Mouse (Mus musculus): ENCODE measurements around the gene Arhgef28. TPM values are rescaled to one million over a fixed set of nuclear protein-coding genes. Genes with fewer than 3 reads are reported as not detected.

Gene Arhgef28
- polyA plus RNA-seq, 1 experiment from 2014 or later = 19.9 TPM

DNA sequence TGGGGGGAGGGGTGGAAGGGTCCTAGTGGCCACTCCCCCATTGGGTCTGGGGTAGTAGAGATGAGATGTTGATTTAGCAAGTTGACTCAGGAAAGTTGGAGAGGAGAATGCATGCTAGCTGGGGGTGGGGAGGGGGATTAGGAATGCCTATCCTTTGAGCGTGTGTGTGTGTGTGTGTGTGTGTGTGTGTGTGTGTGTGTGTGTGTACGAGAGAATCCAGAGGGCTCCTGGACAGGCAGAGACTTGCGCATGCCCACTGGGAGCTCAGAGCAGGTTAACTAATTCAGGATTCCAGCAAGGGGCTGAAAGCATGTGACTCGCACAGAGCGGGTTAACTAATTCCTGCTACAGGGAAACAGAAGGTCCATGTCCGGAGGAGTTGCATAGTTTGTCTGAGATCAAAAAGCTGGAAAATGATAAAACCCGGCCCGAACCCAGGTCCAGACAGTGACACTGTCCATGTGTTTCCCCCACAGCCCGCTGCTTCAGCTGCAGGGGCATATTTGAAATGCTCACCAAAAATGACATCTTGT lies 241.3 kb downstream of the Arhgef28 start:
- Histone ChIP-seq H3K4me2 (no peak overlapping the region), H3K4me3 (no peak overlapping the region), H3K9me3 (no peaks in the 10 kb centered on the region), H3K27me3 (no peaks in the 10 kb centered on the region), H3K27ac (replicated peaks) (no peak overlapping the region), H3K36me3 (no peaks in the 10 kb centered on the region), H3K4me1 (replicated peaks) (no peaks in the 10 kb centered on the region; the same call in 1 of the 2 replicates), H3K9ac (no peak overlapping the region)
- 70% methylated on average over 9 of the region's 9 CpGs for WGBS
- no peak for ATAC-seq (ENCODE audit: low read depth)

GRCm38 (mm10) chr13:97960142-97960541 lies 246.1 kb downstream of the Arhgef28 start:
- no peak overlapping the region for H3K4me2 ChIP-seq
- no peak for ATAC-seq (ENCODE audit: low read depth)
- no peak overlapping the region for H3K27ac ChIP-seq (replicated peaks)
- H3K36me3 ChIP-seq = no peaks in the 10 kb centered on the region
- H3K4me1 ChIP-seq (replicated peaks) = peaks cover 18% of the 10 kb centered on the region
- 75% methylated on average over 4 of the region's 4 CpGs for WGBS
- no peak overlapping the region for H3K4me3 ChIP-seq
- H3K9ac ChIP-seq = no peak overlapping the region
- H3K9me3 ChIP-seq = no peaks in the 10 kb centered on the region
- H3K27me3 ChIP-seq = no peaks in the 10 kb centered on the region

DNA sequence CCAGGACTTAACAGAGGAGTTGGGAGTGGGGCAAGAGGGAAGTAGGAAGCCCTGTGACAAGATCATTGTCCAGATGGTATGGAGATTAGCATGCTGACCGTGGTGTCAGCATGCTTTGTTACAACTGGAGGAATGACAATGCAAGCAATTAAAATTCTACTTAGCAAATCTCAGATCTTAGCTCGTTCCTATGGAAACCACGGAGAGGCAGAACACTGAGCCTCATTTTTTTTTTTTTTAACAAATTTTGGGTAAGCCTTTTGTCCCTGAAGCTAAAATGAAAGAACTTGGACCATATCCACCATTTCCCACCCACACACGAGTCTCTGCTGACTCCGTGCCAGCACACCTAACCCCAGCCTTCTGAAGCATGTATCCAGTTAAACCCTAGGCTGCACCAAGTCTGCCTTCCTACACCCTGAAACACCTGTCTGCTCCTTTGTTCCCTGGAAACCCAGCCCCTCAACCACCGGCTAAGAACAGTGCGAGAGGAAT lies 246.8 kb downstream of the Arhgef28 start:
- no peak overlapping the region for H3K27ac ChIP-seq (replicated peaks)
- H3K27me3 ChIP-seq = no peaks in the 10 kb centered on the region
- no peak overlapping the region for H3K4me2 ChIP-seq
- no peak for ATAC-seq (ENCODE audit: low read depth)
- 16% methylated on average over 7 of the region's 7 CpGs for WGBS
- H3K9me3 ChIP-seq = no peaks in the 10 kb centered on the region
- H3K4me1 ChIP-seq (replicated peaks) = peaks cover 18% of the 10 kb centered on the region
- no peak overlapping the region for H3K9ac ChIP-seq
- H3K4me3 ChIP-seq = no peak overlapping the region
- no peaks in the 10 kb centered on the region for H3K36me3 ChIP-seq

DNA sequence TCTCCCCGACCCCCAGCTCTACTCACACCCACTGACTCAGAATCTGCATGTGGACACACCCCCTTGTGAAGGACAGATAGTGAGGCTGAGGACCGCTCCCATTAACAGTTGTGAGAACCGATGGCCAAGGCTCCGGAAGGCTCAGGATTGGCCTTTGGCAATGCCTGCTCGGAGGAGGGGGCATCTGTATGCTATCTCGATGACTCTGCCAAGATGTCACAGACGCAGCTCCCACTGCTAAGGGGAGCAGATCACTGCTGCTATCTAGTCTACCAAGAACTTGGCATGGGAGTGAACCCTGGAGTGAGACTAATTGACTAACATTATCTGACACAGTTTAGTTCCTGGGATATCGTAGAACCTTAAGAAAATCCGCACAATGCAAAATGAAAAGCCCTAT lies 250.5 kb downstream of the Arhgef28 start:
- Histone ChIP-seq H3K4me2 (no peak overlapping the region), H3K4me1 (replicated peaks) (peaks cover 24% of the 10 kb centered on the region), H3K27ac (replicated peaks) (no peak overlapping the region), H3K27me3 (no peaks in the 10 kb centered on the region), H3K9ac (no peak overlapping the region), H3K36me3 (no peaks in the 10 kb centered on the region), H3K9me3 (no peaks in the 10 kb centered on the region), H3K4me3 (no peak overlapping the region)
- 31% methylated on average over 9 of the region's 9 CpGs for WGBS
- no peak for ATAC-seq (ENCODE audit: low read depth)

DNA sequence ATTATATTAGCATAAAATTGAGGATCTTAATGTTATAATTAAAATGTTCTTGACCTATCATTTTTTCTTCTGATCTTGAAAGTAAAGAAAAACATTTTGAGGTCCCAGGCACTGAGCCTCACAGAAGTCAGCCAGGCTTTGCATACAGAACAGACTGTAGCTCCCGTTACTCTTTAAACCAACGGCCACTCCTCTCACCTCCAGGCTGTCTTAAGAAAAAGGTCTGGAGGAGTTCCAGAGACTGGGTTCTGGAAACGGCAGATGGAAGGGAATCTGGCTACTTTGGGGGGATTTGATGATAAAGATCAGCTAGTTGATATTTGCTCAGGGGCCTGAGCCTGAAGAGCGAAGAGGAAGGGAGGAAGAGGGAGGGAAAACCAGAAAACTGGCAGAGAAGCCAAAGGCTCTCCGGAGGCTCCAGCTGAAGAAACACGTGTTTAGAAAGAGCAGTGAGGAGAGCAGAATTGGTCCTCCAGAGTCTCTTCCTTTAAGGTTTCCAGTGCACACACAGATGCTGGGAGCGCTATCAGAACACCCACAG lies 251.2 kb downstream of the Arhgef28 start:
- no peaks in the 10 kb centered on the region for H3K27me3 ChIP-seq
- H3K27ac ChIP-seq (replicated peaks) = no peak overlapping the region
- no peaks in the 10 kb centered on the region for H3K36me3 ChIP-seq
- no peak overlapping the region for H3K9ac ChIP-seq
- no peaks in the 10 kb centered on the region for H3K9me3 ChIP-seq
- no peak for ATAC-seq (ENCODE audit: low read depth)
- no peak overlapping the region for H3K4me3 ChIP-seq
- H3K4me2 ChIP-seq = no peak overlapping the region
- H3K4me1 ChIP-seq (replicated peaks) = peaks cover 24% of the 10 kb centered on the region
- WGBS = 43% methylated on average over 7 of the region's 7 CpGs

- Histone ChIP-seq H3K9me3 (no peaks in the 10 kb centered on the region), H3K4me1 (replicated peaks) (peaks cover 15% of the 10 kb centered on the region; the same call in 1 of the 2 replicates), H3K4me2 (no peak overlapping the region), H3K9ac (no peak overlapping the region), H3K27ac (replicated peaks) (no peak overlapping the region), H3K36me3 (no peaks in the 10 kb centered on the region), H3K27me3 (no peaks in the 10 kb centered on the region), H3K4me3 (no peak overlapping the region)
- ATAC-seq (ENCODE audit: low read depth) = no peak
- 55% methylated on average over 6 of the region's 6 CpGs for WGBS
Observed at GRCm38 (mm10) chr13:97954051-97954450, 252.2 kb downstream of the Arhgef28 start.

GRCm38 (mm10) chr13:97953526-97953925 lies 252.7 kb downstream of the Arhgef28 start:
- Histone ChIP-seq H3K27me3 (no peaks in the 10 kb centered on the region), H3K4me1 (replicated peaks) (peaks cover 12% of the 10 kb centered on the region; the same call in 1 of the 2 replicates), H3K36me3 (no peaks in the 10 kb centered on the region), H3K9me3 (no peaks in the 10 kb centered on the region), H3K27ac (replicated peaks) (no peak overlapping the region), H3K4me2 (no peak overlapping the region), H3K4me3 (no peak overlapping the region), H3K9ac (no peak overlapping the region)
- no peak for ATAC-seq (ENCODE audit: low read depth)
- 91% methylated on average over 19 of the region's 19 CpGs for WGBS

- H3K36me3 ChIP-seq = no peaks in the 10 kb centered on the region
- ATAC-seq (ENCODE audit: low read depth) = no peak
- no peak overlapping the region for H3K4me3 ChIP-seq
- no peaks in the 10 kb centered on the region for H3K9me3 ChIP-seq
- H3K27ac ChIP-seq (replicated peaks) = no peak overlapping the region
- 86% methylated on average over 6 of the region's 6 CpGs for WGBS
- H3K9ac ChIP-seq = no peak overlapping the region
- H3K4me2 ChIP-seq = no peak overlapping the region
- peaks cover 2% of the 10 kb centered on the region; the same call in 1 of the 2 replicates for H3K4me1 ChIP-seq (replicated peaks)
- H3K27me3 ChIP-seq = no peaks in the 10 kb centered on the region
Observed at GRCm38 (mm10) chr13:97948856-97949255, 257.4 kb downstream of the Arhgef28 start.

DNA sequence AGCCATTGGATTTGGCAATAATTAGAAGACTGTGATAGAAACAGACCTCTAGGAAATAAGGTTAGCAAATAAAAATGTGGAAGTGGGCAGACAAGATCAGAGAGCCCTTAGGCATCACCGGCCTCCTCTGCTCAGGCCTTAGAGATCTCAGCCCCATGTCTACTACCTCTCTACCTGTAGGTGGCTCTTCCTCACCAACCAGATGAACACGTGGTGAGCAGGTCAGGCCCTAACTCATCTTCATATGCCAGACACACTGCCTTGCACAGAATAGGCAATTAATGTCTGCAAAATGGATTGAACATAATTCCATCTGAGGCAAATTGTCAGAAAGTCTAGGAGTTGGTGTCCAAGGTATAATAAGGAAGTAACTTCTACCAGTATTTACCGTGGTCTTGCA lies 258.6 kb downstream of the Arhgef28 start:
- WGBS = 80% methylated on average over 3 of the region's 3 CpGs
- no peak overlapping the region for H3K27ac ChIP-seq (replicated peaks)
- no peak overlapping the region for H3K4me3 ChIP-seq
- H3K9ac ChIP-seq = no peak overlapping the region
- no peaks in the 10 kb centered on the region for H3K36me3 ChIP-seq
- no peak overlapping the region for H3K4me2 ChIP-seq
- no peaks in the 10 kb centered on the region for H3K4me1 ChIP-seq (replicated peaks)
- no peaks in the 10 kb centered on the region for H3K27me3 ChIP-seq
- ATAC-seq (ENCODE audit: low read depth) = no peak
- no peaks in the 10 kb centered on the region for H3K9me3 ChIP-seq

- Histone ChIP-seq H3K4me2 (no peak overlapping the region), H3K27ac (replicated peaks) (no peak overlapping the region), H3K36me3 (no peaks in the 10 kb centered on the region), H3K9ac (no peak overlapping the region), H3K27me3 (no peaks in the 10 kb centered on the region), H3K9me3 (no peaks in the 10 kb centered on the region), H3K4me1 (replicated peaks) (no peaks in the 10 kb centered on the region), H3K4me3 (no peak overlapping the region)
- WGBS = 90% methylated on average over 7 of the region's 7 CpGs
- ATAC-seq (ENCODE audit: low read depth) = no peak
Observed at GRCm38 (mm10) chr13:97946422-97946821, 259.8 kb downstream of the Arhgef28 start.

GRCm38 (mm10) chr13:97941909-97942680 lies 264.1 kb downstream of the Arhgef28 start:
- no peaks in the 10 kb centered on the region for H3K36me3 ChIP-seq
- H3K4me1 ChIP-seq (replicated peaks) = peaks cover 8% of the 10 kb centered on the region
- ATAC-seq (ENCODE audit: low read depth) = no peak
- H3K4me2 ChIP-seq = no peak overlapping the region
- H3K9ac ChIP-seq = no peak overlapping the region
- H3K9me3 ChIP-seq = no peaks in the 10 kb centered on the region
- no peak overlapping the region for H3K27ac ChIP-seq (replicated peaks)
- no peak overlapping the region for H3K4me3 ChIP-seq
- WGBS = 89% methylated on average over 13 of the region's 13 CpGs
- no peaks in the 10 kb centered on the region for H3K27me3 ChIP-seq

- Histone ChIP-seq H3K27ac (replicated peaks) (no peak overlapping the region), H3K9me3 (no peaks in the 10 kb centered on the region), H3K4me2 (no peak overlapping the region), H3K4me3 (no peak overlapping the region), H3K36me3 (no peaks in the 10 kb centered on the region), H3K9ac (no peak overlapping the region), H3K4me1 (replicated peaks) (peaks cover 8% of the 10 kb centered on the region), H3K27me3 (no peaks in the 10 kb centered on the region)
- ATAC-seq (ENCODE audit: low read depth) = no peak
- 66% methylated on average over 6 of the region's 6 CpGs for WGBS
Observed at GRCm38 (mm10) chr13:97941099-97941498, 265.1 kb downstream of the Arhgef28 start.
